Mouse (Mus musculus): ENCODE data around the gene Mdh1b.

- TF ChIP-seq ETS1 (conservative IDR thresholded peaks at IDR 0.05; ENCODE audit: low read depth, low read length), result no peak
- TF ChIP-seq CTCF (conservative IDR thresholded peaks at IDR 0.05 in 1 of 2, IDR thresholded peaks at IDR 0.05 in 1 of 2; ENCODE audit: low read depth in 2 of 2, low read length in 2 of 2), result no peak
- TF ChIP-seq POLR2A (IDR thresholded peaks at IDR 0.05; ENCODE audit: low read depth, low read length), result no peak
- no peak for TF ChIP-seq MAZ (IDR thresholded peaks at IDR 0.05; ENCODE audit: low read depth, low read length)
- TF ChIP-seq JUND (conservative IDR thresholded peaks at IDR 0.05; ENCODE audit: low read depth, low read length), result no peak
- no peak for TF ChIP-seq NRF1 (IDR thresholded peaks at IDR 0.05; ENCODE audit: low read depth, low read length)
- no peak for TF ChIP-seq ZMIZ1 (IDR thresholded peaks at IDR 0.05; ENCODE audit: low read depth, low read length)
Measured at GRCm38 (mm10) chr1:63667949-63668851, 61.9 kb downstream of the Mdh1b start.
